In genomic region chr7:80936617-80937303, GRCm38 (mm10) we compare ENCODE assay signal across 9 mouse cellular contexts. TPM values are rescaled to one million over a fixed set of nuclear protein-coding genes. Genes with fewer than 3 reads are reported as not detected.
A peak's percentile ranks its signal among the peaks of the same experiment; 100 is the strongest.
DNase-seq lines count a peak whose midpoint lies in the region; ATAC-seq and TF ChIP-seq lines count a peak whose summit lies in the region.
"Not testable (repeated sequence)": the region's sequence is repeated elsewhere in the genome, so short reads cannot be mapped to it uniquely, and the experiment has no call there.
"Had no signal": no experiment of that assay in that cellular context is flagged by ENCODE, and none has a peak within 500 bp of the region (broad histone marks: within the 10 kb centered on the region; RNA-seq: fewer than 3 reads in every experiment).

No protein-coding gene starts in this region.

- intact Hi-C loops in gastrocnemius, adult 2 months (cut with DNase I): not testable (repeated sequence)

- WGBS in kidney, embryonic 16.5 days: 56% methylated on average over 7 of the region's 7 CpGs
- 21% methylated on average over 7 of the region's 7 CpGs for WGBS in lung, postnatal 0 days

- H3K4me3 ChIP-seq in gastrocnemius, adult 2 months; kidney, embryonic 16.5 days (ENCODE audit: low read length); lung, postnatal 0 days (ENCODE audit: low read depth, low read length): not testable (repeated sequence)

- not testable (repeated sequence) for H3K9me3 ChIP-seq in kidney, embryonic 16.5 days (ENCODE audit: low read length); lung, postnatal 0 days (ENCODE audit: low read length)

- not testable (repeated sequence) for H3K9ac ChIP-seq in kidney, embryonic 16.5 days (replicated peaks; ENCODE audit: low read length); lung, postnatal 0 days (replicated peaks; ENCODE audit: low read depth)

- peaks cover 18% of the 10 kb centered on the region; the same call in 1 of the 2 replicates for H3K36me3 ChIP-seq in kidney, embryonic 16.5 days (ENCODE audit: insufficient read depth, low read length)
- peaks cover 18% of the 10 kb centered on the region; the same call in 1 of the 2 replicates for H3K36me3 ChIP-seq in lung, postnatal 0 days (ENCODE audit: insufficient read depth, low read length)

- peak; percentile 83 for ATAC-seq in activated CD4-positive, CD25-positive, alpha-beta regulatory T cell, adult 4 months
- 0 out of 2 replicates have a peak, but pooled peaks have one; percentile 35 for ATAC-seq in kidney, embryonic 16.5 days (ENCODE audit: low FRiP score, low TSS enrichment)
- peak; percentile 67 for ATAC-seq in lung, postnatal 0 days

- not testable (repeated sequence) for H3K4me1 ChIP-seq in kidney, embryonic 16.5 days (ENCODE audit: insufficient read depth, low read length); lung, postnatal 0 days (ENCODE audit: insufficient read depth, low read depth, low read length)

- DNase-seq in CD4-positive helper T cell, adult 2 months (ENCODE audit: low read depth, low spot score): peak; percentile 57
- not testable (repeated sequence) for DNase-seq in gastrocnemius, adult 2 months
- DNase-seq in induced T-regulatory cell, adult 2 months (ENCODE audit: low read depth): peak; percentile 50
- peak; percentile 27 for DNase-seq in lung, postnatal 0 days (ENCODE audit: low spot score)
- peak; percentile 29 to 32 for DNase-seq in natural killer cell, adult 2 months (ENCODE audit: low spot score in 2 of 2)
- peak; percentile 17 for DNase-seq in thymus, postnatal 25 days

- peak; percentile 54 for TF ChIP-seq EP300 in lung, postnatal 0 days (IDR thresholded peaks at IDR 0.05)

- H3K27ac ChIP-seq in gastrocnemius, adult 2 months: peak overlapping the region; percentile 46
- H3K27ac ChIP-seq in kidney, embryonic 16.5 days (ENCODE audit: low read length); lung, postnatal 0 days (ENCODE audit: low read length): not testable (repeated sequence)

- H3K4me2 ChIP-seq in kidney, embryonic 16.5 days (replicated peaks; ENCODE audit: low read depth, low read length); lung, postnatal 0 days (replicated peaks; ENCODE audit: low read depth, low read length): not testable (repeated sequence)

- not testable (repeated sequence) for TF ChIP-seq CTCF in gastrocnemius, adult 2 months (IDR thresholded peaks at IDR 0.05); lung, postnatal 0 days (IDR thresholded peaks at IDR 0.05)

- H3K27me3 ChIP-seq in kidney, embryonic 16.5 days (ENCODE audit: insufficient read depth, low read length); lung, postnatal 0 days (replicated peaks; ENCODE audit: insufficient read depth, low read length): not testable (repeated sequence)

RNA-seq across cellular contexts. Expression of gene Sec11a, which starts 10.8 kb away (rescaled TPM):
- 100 to 1,000 TPM; 243 to 262 TPM for polyA plus RNA-seq in activated CD4-positive, CD25-positive, alpha-beta regulatory T cell, adult 4 months (2017; shearing (Covaris generic))
- total RNA-seq in gastrocnemius, adult 2 months (2021): 10 to 100 TPM; 21.4 to 31.5 TPM
- 226 and 239 TPM in 2 replicates for polyA plus RNA-seq in kidney, embryonic 16.5 days (2015; fragmentation: Nextera tagmentation; extraction: Ambion mirVana)
- 170 and 172 TPM in 2 replicates for polyA plus RNA-seq in lung, postnatal 0 days (2015; fragmentation: Nextera tagmentation; extraction: Ambion mirVana)

RNA-seq across cellular contexts. Expression of gene Nmb, which starts 31.9 kb away (rescaled TPM):
- 10 to 100 TPM; 58.7 to 67.5 TPM for polyA plus RNA-seq in activated CD4-positive, CD25-positive, alpha-beta regulatory T cell, adult 4 months (2017; shearing (Covaris generic))
- 1 to 10 TPM; 3.6 to 4.0 TPM for total RNA-seq in gastrocnemius, adult 2 months (2021)
- 9.0 TPM in 2 replicates for polyA plus RNA-seq in kidney, embryonic 16.5 days (2015; fragmentation: Nextera tagmentation; extraction: Ambion mirVana)
- polyA plus RNA-seq in lung, postnatal 0 days (2015; fragmentation: Nextera tagmentation; extraction: Ambion mirVana): 6.3 and 8.3 TPM in 2 replicates
- polyA plus RNA-seq: erythroblast, embryonic 14.5 days had no signal

RNA-seq across cellular contexts. Expression of gene Wdr73, which starts 35.7 kb away (rescaled TPM):
- 10 to 100 TPM; 22.5 to 27.1 TPM for polyA plus RNA-seq in activated CD4-positive, CD25-positive, alpha-beta regulatory T cell, adult 4 months (2017; shearing (Covaris generic))
- total RNA-seq in gastrocnemius, adult 2 months (2021): 1 to 10 TPM; 2.9 to 3.7 TPM
- 43.6 and 44.8 TPM in 2 replicates for polyA plus RNA-seq in kidney, embryonic 16.5 days (2015; fragmentation: Nextera tagmentation; extraction: Ambion mirVana)
- 17.5 and 20.7 TPM in 2 replicates for polyA plus RNA-seq in lung, postnatal 0 days (2015; fragmentation: Nextera tagmentation; extraction: Ambion mirVana)

RNA-seq across cellular contexts. Expression of gene Zfp592, which starts 56.7 kb away (rescaled TPM):
- 10 to 100 TPM; 14.5 to 16.7 TPM for polyA plus RNA-seq in activated CD4-positive, CD25-positive, alpha-beta regulatory T cell, adult 4 months (2017; shearing (Covaris generic))
- 10 to 100 TPM; 11.6 to 20.1 TPM for total RNA-seq in gastrocnemius, adult 2 months (2021)
- 12.0 and 17.9 TPM in 2 replicates for polyA plus RNA-seq in kidney, embryonic 16.5 days (2015; fragmentation: Nextera tagmentation; extraction: Ambion mirVana)
- polyA plus RNA-seq in lung, postnatal 0 days (2015; fragmentation: Nextera tagmentation; extraction: Ambion mirVana): 6.4 and 6.6 TPM in 2 replicates
